Mouse (Mus musculus) kidney, embryonic 15.5 days (tissue): ENCODE results near the gene Pgf. TPM values are rescaled to one million over a fixed set of nuclear protein-coding genes. Genes with fewer than 3 reads are reported as not detected.

Source experiments
- ATAC-seq: fragments of 200-750 bp; cut with Nextera tagmentation; replicated peaks from 2 replicates; pipeline ENCODE4 v1.8.0; 2017; ENCODE audit warnings: moderate TSS enrichment; ENCODE audit not compliant: low FRiP score
- H3K27ac ChIP-seq: fragments of 300-500 bp; sonication (generic); 2 replicates; pipeline ENCODE4 v1.5.1; 2015; ENCODE audit warnings: mild to moderate bottlenecking, inconsistent platforms
- H3K27me3 ChIP-seq: fragments of 300-500 bp; sonication (generic); 2 replicates; pipeline ENCODE4 v1.6.1; 2015; ENCODE audit warnings: inconsistent platforms
- H3K36me3 ChIP-seq: fragments of 300-500 bp; sonication (generic); 2 replicates; pipeline ENCODE4 v1.6.1; 2015; ENCODE audit warnings: inconsistent platforms
- H3K4me1 ChIP-seq: fragments of 300-500 bp; sonication (generic); 2 replicates; pipeline ENCODE4 v1.6.1; 2015; ENCODE audit warnings: inconsistent platforms
- H3K4me2 ChIP-seq: fragments of 300-500 bp; sonication (generic); 2 replicates; pipeline ENCODE4 v1.6.1; 2015; ENCODE audit warnings: moderate library complexity, mild to moderate bottlenecking, inconsistent platforms
- H3K4me3 ChIP-seq: fragments of 300-500 bp; sonication (generic); replicated peaks from 2 replicates; pipeline ENCODE4 v1.5.1; 2015; ENCODE audit warnings: mild to moderate bottlenecking, inconsistent platforms
- H3K9ac ChIP-seq: fragments of 300-500 bp; sonication (generic); 2 replicates; pipeline ENCODE4 v1.6.1; 2015; ENCODE audit warnings: mild to moderate bottlenecking, inconsistent platforms
- H3K9me3 ChIP-seq: fragments of 300-500 bp; sonication (generic); replicated peaks from 2 replicates; pipeline ENCODE4 v1.6.1; 2016; ENCODE audit warnings: inconsistent platforms
- WGBS: fragments of 180-500 bp; shearing (Covaris S2); methylation state at CpG from one replicate; pipeline ENCODE4 v1.1.7; 2015; ENCODE audit warnings: mixed read lengths; 5-methylcytosine and 5-hydroxymethylcytosine counted together
- polyA plus RNA-seq: library from polyadenylated mRNA; unstranded; fragments of >200 nt; fragmentation: Nextera tagmentation; extraction: Ambion mirVana; gene quantifications from 2 replicates; pipeline ENCODE4 v1.2.1, GENCODE M21; 2015

The Pgf gene
- polyA plus RNA-seq, 1 experiment from 2014 or later, result 18.8 TPM

DNA sequence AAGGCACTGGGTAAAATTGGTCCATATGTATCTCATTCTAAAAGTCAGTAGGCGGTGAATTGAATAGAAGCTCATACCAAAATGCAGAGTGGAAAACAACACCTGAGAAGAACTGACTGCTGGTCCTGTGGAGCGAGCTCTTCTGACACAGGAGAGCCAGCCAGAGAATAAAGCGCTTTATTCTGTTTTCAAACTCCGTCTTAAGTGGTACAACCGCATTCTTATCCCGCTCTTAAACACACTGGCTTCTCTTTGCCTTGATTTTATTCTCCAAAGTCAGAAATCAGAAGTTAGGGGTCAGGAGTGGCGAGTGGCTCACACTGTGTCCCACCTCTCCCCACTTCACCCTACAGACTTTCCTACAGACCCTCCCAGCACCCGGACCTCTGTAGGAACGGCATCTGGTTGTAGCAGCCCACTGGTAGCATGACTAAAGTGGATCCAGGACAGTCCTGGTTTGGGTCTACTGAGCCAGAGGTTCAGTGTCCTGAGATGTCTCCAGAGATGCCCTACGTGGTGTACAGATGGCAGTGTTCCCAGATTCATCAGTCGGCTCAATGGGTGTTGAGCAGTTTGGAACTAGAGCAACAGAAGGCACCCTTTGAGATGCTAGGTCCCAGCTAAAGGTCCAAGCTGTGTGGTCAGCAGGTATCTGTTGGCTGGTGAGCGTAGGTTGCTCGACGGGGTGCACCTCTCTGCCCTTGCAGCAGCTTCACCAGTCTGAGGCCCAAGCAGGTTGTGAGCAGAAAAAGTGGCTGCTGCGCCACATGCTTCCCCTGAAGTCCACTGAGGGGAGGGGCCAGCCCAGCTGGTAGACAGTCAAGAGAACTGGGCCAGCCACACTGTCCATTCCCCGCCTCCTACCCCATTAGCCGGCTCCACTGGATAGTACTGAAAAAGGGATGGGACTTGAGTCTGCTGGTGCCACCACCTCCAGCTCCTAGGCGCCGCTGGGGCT lies 41.8 kb downstream of the Pgf start:
- H3K36me3 ChIP-seq, result peaks cover 47% of the 10 kb centered on the region
- no peak overlapping the region for H3K4me2 ChIP-seq
- WGBS, result 79% methylated on average over 19 of the region's 19 CpGs
- H3K27ac ChIP-seq, result no peak overlapping the region
- no peaks in the 10 kb centered on the region for H3K9me3 ChIP-seq
- ATAC-seq, result no peak; the same call in 1 of the 2 replicates
- no peak overlapping the region for H3K4me3 ChIP-seq
- H3K4me1 ChIP-seq, result peaks cover 11% of the 10 kb centered on the region; the same call in 1 of the 2 replicates
- no peak overlapping the region for H3K9ac ChIP-seq
- no peaks in the 10 kb centered on the region for H3K27me3 ChIP-seq

DNA sequence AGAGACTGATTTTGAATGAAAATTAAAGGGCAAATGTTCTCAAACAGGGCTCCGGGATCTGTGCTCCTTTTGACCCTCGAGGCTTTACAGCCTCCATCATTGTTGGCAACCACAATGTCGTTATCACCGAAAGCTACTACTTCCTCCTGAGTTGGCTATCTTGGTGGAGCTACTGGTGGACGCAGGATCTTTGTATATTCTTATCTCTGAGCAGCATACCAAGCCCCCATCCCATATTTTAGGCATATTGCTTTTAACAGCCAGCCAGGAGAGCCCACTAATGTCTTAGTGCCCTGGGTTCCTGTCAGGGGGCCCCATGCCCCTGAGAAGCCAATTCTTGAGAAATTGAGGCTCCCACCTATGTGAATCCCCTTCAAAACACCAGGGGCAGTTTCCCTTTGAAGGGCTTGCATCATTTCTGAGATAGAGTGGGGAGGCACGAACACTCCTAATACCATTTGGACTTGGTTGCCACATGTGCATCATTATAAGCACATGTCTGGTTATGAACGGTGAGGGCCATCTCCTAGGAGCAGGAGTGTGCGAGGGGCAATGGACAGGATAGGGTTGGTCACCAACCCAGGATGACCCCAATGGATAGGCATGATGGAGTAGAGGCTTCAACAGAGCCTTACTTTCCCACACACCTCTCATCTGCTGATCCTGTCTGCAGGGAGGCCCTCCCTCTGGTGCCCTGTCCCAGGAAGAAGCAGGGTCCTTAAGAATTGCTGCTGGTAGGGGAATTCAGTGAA lies 43.4 kb downstream of the Pgf start:
- Histone ChIP-seq H3K9me3 (no peaks in the 10 kb centered on the region), H3K4me1 (0 out of 2 replicates have a peak, but pooled peaks cover 4% of the 10 kb centered on the region), H3K9ac (no peak overlapping the region), H3K27ac (no peak overlapping the region), H3K27me3 (no peaks in the 10 kb centered on the region), H3K4me2 (no peak overlapping the region), H3K36me3 (peaks cover 63% of the 10 kb centered on the region), H3K4me3 (no peak overlapping the region)
- WGBS, result 83% methylated on average over 8 of the region's 8 CpGs
- ATAC-seq, result no peak

DNA sequence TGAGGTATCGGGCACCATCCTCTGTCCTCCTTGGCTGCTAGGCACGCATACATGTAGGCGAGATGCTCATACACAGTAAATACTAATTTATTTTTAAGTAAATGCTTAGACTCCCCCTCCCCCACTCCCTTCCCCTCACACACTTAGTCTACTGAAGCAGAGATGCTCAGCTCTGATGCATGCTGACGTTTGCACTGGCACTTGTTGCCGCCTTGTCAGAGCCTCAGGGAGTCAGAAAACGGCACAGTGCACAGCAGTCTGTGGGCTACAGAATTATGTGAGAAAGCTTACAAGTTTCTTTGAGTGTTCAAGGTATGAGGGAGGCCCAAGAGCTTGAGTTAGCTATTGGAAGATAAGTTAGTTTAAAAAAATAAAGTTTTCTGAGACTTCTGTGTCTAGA lies 46.2 kb downstream of the Pgf start:
- 90% methylated on average over 6 of the region's 6 CpGs for WGBS

DNA sequence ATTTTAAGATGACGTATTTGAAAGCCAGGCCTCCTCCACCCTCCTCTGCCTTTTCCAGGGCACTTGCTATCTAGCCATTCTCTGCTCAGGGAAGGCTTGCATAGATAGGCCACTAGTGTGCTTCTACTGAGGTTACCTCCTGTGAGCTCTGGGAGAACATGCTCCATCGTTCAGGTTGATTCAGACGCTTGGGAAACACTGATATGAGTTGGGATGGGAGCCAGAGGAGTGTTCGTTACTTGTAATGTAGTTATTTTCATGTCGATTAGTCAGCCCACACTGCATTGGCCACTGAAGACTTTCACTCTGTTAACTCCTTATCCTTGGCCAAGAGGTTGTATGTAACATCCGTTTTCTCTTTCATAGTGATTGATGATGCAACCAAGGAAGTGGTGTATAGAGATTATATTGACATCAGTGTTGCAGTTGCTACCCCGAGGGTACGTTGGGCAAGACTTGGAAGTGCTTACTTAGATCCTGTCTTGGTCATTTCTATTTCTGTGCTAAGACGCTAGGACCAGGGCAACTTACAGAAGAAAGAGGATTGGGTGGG lies 48.1 kb downstream of the Pgf start:
- ATAC-seq, result no peak
- H3K27ac ChIP-seq, result no peak overlapping the region
- H3K36me3 ChIP-seq, result peaks cover 95% of the 10 kb centered on the region
- H3K4me2 ChIP-seq, result no peak overlapping the region
- H3K27me3 ChIP-seq, result no peaks in the 10 kb centered on the region
- H3K9me3 ChIP-seq, result no peaks in the 10 kb centered on the region
- no peak overlapping the region for H3K4me3 ChIP-seq
- no peak overlapping the region for H3K9ac ChIP-seq
- H3K4me1 ChIP-seq, result no peaks in the 10 kb centered on the region
- WGBS, result 94% methylated on average over 9 of the region's 9 CpGs

More for the DNA sequence above, 46.2 kb downstream of the Pgf start:
- peaks cover 90% of the 10 kb centered on the region for H3K36me3 ChIP-seq
- H3K27me3 ChIP-seq, result no peaks in the 10 kb centered on the region
- H3K9me3 ChIP-seq, result no peaks in the 10 kb centered on the region
- no peak overlapping the region for H3K27ac ChIP-seq
- no peak overlapping the region for H3K4me2 ChIP-seq
- no peak overlapping the region for H3K4me3 ChIP-seq
- no peak overlapping the region for H3K9ac ChIP-seq
- ATAC-seq, result no peak
- H3K4me1 ChIP-seq, result 0 out of 2 replicates have a peak, but pooled peaks cover 4% of the 10 kb centered on the region

DNA sequence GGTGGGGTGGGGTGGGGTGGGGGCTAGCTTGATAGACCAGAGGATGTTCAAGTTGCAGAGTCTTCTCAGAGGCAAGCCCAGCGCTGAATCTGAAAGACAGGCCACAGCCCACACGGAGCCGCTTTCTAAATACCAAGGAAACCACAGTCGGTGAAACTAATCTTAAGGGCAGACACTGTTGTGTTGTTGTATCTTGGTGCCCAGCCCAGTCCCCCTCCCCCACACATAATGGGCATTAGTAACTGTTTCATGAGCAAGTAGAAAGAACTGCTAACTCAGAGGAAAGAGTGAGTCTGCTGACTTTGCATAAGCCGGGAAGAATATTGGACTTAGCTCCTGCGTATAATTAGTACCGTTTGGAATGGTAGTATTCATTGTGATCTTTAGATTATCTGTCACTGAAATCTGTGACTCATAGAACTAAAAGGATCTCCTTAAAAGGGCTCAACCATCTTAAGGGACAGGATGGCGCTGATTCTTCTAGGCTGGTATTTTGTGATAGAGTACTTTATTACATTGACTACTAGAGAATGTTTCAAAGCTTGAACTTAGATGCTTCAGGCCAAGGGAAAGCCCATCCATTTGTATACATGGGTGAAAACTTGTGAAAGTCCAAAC lies 50.5 kb downstream of the Pgf start:
- Histone ChIP-seq H3K4me3 (no peak overlapping the region), H3K4me2 (no peak overlapping the region)
- no peak for ATAC-seq

DNA sequence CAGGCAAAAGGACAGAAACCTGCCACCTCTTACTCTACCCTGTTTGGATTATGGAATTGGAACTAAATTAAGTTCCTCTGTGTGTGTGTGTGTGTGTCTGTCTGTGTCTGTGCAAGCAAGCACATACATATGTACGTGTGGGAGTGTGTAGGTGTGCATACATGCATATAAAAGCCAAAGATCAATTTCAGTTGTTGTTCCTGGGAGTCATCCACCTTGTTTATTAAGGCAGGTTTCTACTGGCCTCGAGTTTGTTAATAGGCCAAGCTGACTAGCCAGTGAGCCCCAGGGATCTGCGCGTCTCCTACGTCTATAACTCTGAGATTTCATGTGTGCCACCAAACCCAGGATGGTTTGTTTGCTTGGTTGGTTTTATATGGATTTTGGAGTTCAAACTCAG lies 52.8 kb downstream of the Pgf start:
- 93% methylated on average over 5 of the region's 5 CpGs for WGBS
- Histone ChIP-seq H3K4me3 (no peak overlapping the region), H3K9me3 (no peaks in the 10 kb centered on the region), H3K4me1 (no peaks in the 10 kb centered on the region), H3K4me2 (no peak overlapping the region), H3K9ac (no peak overlapping the region), H3K36me3 (peaks cover 97% of the 10 kb centered on the region), H3K27me3 (no peaks in the 10 kb centered on the region), H3K27ac (no peak overlapping the region)
- ATAC-seq, result no peak

More for the DNA sequence above, 50.5 kb downstream of the Pgf start:
- 82% methylated on average over 8 of the region's 8 CpGs for WGBS
- no peaks in the 10 kb centered on the region for H3K27me3 ChIP-seq
- peaks cover 95% of the 10 kb centered on the region for H3K36me3 ChIP-seq
- no peak overlapping the region for H3K27ac ChIP-seq
- no peaks in the 10 kb centered on the region for H3K9me3 ChIP-seq
- H3K9ac ChIP-seq, result no peak overlapping the region
- H3K4me1 ChIP-seq, result no peaks in the 10 kb centered on the region

DNA sequence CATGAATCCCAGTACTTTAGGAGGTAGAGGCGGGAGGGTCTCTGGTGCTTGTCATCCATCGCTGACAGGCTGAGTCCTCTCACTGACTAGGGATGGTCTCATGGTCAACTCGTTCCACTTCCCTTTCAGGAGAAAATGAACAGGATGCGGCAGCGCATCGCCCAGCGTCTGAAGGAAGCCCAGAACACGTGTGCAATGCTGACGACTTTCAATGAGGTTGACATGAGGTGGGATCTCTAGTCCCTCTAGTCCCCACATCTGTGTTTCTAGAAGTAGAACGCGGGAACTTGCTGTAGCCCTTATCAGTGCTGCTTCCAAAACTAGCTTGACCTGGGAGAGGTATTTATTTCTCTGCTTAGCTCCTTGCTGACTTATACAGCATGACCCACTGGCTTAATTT lies 53.9 kb downstream of the Pgf start:
- no peaks in the 10 kb centered on the region for H3K4me1 ChIP-seq
- no peak overlapping the region for H3K4me2 ChIP-seq
- H3K4me3 ChIP-seq, result no peak overlapping the region
- peaks cover 99% of the 10 kb centered on the region for H3K36me3 ChIP-seq
- H3K9me3 ChIP-seq, result no peaks in the 10 kb centered on the region
- no peak overlapping the region for H3K27ac ChIP-seq
- H3K9ac ChIP-seq, result no peak overlapping the region
- 96% methylated on average over 11 of the region's 11 CpGs for WGBS
- ATAC-seq, result no peak
- no peaks in the 10 kb centered on the region for H3K27me3 ChIP-seq

DNA sequence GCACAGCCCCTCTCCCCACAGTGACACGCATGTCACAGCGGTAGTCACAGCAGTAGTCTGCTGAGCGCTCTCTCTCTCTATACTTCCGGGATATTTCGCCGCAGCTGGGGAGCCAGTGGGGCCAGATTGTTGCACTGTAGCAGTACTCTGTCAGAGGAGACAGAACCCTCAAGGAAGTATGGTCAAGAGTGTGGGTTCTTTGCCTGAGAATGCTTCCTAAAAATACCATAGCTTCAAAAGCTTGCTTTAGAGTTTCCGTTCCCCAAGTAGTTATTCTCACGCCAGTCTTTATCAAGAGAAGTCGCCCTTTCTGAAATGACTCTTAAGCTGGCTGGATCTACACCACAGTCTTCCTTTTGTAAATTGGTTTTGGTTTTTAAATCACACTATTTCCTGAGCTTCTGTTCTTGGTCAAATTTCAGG lies 54.5 kb downstream of the Pgf start:
- Histone ChIP-seq H3K4me3 (no peak overlapping the region), H3K4me2 (no peak overlapping the region), H3K36me3 (peaks cover 99% of the 10 kb centered on the region), H3K27me3 (no peaks in the 10 kb centered on the region), H3K9me3 (no peaks in the 10 kb centered on the region), H3K27ac (no peak overlapping the region), H3K4me1 (no peaks in the 10 kb centered on the region), H3K9ac (no peak overlapping the region)
- 95% methylated on average over 9 of the region's 9 CpGs for WGBS
- no peak for ATAC-seq

DNA sequence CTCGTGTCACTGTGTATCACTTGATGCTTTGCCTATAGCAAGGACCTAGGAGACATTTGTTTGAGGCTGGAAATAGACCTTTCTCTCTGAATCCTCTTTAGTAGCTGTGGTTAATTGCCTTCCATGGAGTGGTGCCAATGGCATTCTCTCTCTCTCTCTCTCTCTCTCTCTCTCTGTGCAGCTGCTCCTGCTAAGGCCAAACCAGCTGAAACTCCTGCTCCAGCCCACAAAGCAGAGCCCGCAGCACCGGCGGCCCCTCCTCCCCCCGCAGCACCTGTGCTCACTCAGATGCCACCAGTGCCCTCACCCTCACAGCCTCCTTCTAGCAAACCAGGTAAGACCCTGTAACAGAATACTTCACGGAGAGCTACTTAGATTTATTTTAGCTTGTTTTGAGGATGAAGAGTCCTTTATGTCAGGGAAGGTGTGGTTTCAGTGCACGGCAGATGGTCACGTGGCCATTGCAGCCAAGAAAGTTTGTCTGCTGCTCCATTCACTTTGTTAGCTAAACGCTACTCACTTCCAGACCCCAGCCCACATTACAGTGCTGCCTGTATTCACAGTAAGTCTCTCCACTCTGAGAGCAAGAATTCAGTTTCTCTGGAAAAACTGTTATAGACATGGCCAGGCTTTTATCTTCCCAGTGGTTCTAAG lies 55.7 kb downstream of the Pgf start:
- Histone ChIP-seq H3K9me3 (no peaks in the 10 kb centered on the region), H3K27ac (no peak overlapping the region), H3K27me3 (no peaks in the 10 kb centered on the region), H3K4me2 (no peak overlapping the region), H3K36me3 (peaks cover 96% of the 10 kb centered on the region), H3K9ac (no peak overlapping the region), H3K4me1 (no peaks in the 10 kb centered on the region), H3K4me3 (no peak overlapping the region)
- WGBS, result 91% methylated on average over 9 of the region's 9 CpGs
- ATAC-seq, result no peak
